Mouse (Mus musculus): ENCODE data around the gene Thy1.

Thy1 gene

DNA sequence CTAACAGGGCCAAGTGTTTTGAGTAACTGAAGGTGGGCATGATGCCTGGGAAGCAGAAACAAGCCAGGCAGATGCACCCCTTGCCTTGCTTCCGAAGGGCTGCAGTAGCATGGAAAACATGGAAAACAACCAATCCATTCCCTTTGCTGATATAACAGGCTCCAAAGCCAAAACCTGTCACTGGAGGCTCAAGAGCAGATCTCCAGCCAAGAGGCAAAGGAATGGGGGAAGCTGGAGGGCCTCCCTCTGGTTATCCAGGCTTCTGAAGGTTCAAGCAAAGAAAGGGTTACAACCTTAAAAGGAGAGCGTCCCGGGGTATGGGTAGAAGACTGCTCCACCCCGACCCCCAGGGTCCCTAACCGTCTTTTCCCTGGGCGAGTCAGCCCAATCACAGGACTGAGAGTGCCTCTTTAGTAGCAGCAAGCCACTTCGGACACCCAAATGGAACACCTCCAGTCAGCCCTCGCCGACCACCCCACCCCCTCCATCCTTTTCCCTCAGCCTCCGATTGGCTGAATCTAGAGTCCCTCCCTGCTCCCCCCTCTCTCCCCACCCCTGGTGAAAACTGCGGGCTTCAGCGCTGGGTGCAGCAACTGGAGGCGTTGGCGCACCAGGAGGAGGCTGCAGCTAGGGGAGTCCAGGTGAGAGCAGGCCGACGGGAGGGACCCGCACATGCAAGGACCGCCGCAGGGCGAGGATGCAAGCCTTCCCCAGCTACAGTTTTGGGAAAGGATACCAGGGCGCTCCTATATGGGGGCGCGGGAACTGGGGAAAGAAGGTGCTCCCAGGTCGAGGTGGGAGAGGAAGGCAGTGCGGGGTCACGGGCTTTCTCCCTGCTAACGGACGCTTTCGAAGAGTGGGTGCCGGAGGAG is at the start of gene Thy1:
Gene Thy1, plus strand, starts transcription at position 549 of the 872 bp plus-strand sequence.
- DNase-seq (ENCODE audit: low read depth, low spot score): peak; percentile 75

DNA sequence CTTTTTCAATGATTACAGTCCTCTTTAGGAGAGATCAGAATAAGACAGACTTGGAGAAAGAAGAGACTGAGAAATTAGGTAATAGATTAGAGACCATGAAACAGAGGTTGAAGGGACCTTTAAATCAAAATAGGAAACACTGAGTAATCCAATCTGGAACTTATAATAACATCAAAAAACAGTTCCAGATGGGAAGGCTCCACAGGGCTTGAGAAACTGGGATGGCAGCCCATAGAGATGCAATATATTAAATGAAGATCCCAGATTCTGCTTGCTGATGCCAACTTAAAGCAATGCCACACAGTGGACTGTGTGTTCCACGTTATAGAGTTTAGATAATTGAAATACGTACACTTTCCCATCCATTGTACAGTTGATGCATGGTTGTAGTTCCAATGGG is 45.5 kb upstream of the Thy1 start:
- DNase-seq (ENCODE audit: low read depth, low spot score): no peak

DNA sequence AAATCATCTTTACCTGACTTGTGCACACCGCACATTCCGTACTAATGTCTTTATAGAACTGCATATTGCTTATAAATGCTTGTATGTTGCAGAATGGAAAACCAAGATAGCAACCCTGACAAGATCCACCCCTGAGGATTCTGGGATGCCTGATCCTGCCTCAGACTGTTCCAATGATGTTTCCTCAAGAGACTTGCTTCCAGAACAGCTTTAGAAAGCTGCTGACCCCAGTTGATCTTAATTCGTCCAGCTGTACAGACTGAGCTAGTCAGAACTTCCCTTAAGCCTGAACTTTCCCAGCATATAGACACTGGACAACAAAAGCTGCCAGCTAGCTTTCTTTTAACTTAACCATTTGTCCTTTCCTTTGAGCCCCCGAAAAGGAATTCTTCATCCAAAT is 44.3 kb upstream of the Thy1 start:
- no peak for DNase-seq (ENCODE audit: low read depth, low spot score)

DNA sequence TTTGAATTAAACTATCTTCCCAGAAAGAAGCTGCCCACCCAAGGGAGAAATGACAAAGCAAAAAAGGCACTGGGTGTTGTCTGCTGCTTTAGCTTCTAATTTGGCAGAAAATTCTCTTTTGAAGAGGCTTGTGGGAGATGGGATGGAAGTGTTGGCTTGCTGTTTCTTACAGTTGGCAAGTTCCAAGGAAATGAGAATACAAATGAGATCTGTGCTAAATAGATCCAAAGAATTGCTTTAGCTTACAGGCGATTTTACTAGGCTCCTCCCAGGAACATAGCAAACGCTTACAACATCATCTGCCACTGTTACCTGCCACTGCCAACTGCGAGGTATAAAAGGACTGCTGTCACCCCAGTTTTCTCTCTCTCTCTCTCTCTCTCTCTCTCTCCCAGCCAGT is 38.8 kb upstream of the Thy1 start:
- DNase-seq (ENCODE audit: low read depth, low spot score): no peak

GRCm38 (mm10) chr9:44005305-44005704 is 37.9 kb upstream of the Thy1 start:
- DNase-seq (ENCODE audit: low read depth, low spot score): no peak

DNA sequence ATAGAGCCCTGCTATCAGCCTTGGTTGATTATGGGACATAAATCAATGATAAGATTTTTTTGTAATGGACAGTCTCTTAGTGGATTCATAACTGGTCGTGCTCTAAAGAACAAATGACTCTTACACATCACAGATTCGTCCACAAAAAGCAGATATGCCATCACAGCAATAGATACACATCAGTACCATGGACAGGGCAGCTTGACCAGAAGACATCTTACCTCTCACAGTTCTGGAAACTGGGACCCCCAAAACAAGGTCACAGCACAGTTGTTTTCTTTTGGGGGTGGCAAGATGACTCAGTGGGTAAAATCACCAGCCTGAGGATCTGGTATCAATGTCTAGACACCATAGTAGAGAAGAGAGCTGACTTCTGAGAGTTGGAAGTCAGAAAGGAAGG is 35.9 kb upstream of the Thy1 start:
- DNase-seq (ENCODE audit: low read depth, low spot score): no peak

GRCm38 (mm10) chr9:44007991-44008390 is 35.2 kb upstream of the Thy1 start:
- DNase-seq (ENCODE audit: low read depth, low spot score): no peak

DNA sequence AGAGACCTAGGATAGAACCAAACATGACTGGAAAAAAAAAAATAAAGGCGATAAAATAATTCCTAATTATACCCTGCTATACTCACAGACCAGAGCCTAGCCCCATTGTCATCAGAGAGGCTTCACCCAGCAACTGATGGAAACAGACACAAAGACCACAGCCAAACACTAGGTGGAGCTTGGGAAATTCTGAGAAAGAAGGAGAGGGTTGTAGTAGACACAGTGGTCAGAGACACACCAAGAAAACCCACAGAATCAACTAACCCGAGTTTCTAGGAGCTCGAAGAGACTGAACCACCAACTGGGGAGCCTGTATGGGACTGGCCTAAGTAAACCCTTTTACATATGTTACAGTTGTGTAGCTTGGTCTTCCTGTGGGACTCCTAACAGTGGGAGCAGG is 32.3 kb upstream of the Thy1 start:
- peak; percentile 44 for DNase-seq (ENCODE audit: low read depth, low spot score)

DNA sequence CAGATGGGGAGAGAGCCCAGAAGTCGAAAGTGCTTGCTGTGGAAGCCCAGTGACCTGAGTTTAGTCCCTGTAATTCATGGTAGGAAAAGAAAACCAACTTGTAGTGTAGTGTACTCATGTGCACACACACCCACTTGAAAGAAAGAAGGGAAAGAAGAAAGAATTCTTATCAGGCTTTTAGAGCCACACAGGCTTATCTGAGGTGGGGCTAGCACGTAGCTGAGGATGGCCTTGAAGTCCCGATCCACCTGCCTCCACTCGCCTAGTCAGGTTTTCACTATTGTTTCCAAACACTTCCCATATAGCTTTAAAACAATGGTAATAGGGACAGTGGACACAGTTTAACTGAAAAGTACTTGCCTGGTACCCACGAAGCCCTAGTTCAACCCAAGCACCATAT is 31.5 kb upstream of the Thy1 start:
- DNase-seq (ENCODE audit: low read depth, low spot score): no peak

GRCm38 (mm10) chr9:44012164-44012563 is 31.0 kb upstream of the Thy1 start:
- DNase-seq (ENCODE audit: low read depth, low spot score): no peak

GRCm38 (mm10) chr9:44012761-44013301 is 30.4 kb upstream of the Thy1 start:
- DNase-seq (ENCODE audit: low read depth, low spot score): peak; percentile 59

- DNase-seq (ENCODE audit: low read depth, low spot score): peak; percentile 53
Observed at GRCm38 (mm10) chr9:44013781-44014180, 29.4 kb upstream of the Thy1 start.

DNA sequence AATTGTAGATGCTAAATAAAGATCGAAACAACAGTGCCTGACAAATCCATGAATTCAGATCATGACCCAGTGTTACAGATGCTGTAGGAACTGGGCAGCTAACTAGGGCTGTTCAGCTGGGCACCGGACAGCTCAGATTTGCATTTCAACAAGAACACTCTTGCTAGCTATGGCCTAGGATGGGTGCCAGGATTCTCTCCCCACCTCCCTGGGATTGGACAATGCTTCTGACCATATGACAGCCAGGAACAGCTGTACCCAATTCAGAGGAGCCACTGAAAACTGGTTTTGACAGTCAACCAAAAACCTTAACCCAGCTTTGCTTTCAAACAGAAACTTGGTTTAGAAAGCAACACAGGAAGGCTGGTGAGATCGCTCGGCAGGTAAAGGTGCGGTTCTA is 26.9 kb upstream of the Thy1 start:
- DNase-seq (ENCODE audit: low read depth, low spot score): no peak

DNA sequence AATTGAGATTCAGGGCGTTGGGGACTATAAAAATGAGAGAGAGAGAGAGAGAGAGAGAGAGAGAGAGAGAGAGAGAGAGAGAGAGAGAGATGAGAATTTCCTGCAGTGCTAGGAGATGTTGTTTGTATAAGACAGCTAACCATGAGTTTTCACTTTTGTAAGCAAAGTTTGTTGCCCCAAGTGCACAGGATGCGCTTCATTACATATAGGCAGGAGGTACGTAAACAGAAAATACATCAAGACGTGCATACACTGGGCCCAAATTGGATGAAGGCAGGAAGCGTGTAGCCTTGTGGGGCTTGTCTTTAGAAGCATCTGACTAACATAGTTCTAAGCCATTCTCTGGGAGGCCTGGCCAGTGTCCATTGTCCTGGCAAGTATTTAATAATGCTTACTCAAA is 25.3 kb upstream of the Thy1 start:
- peak; percentile 72 for DNase-seq (ENCODE audit: low read depth, low spot score)

DNA sequence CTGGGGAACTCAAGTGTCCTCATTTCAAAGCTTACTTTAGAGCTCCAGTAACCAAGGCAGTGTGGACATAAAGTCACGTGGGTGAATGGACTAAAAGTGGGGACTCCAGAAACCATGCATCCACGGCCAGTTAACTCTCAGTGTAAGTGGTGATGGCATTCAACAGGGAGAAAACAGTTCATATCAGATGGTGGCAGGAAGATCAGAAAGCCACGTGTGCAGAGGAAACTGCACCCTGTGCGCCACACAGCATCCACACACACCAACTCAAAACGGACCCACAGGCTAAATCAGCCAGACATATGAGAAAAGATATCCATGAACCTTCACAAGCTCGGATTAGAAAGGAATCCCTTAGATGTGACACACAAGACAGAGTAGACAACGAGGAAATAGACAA is 23.2 kb upstream of the Thy1 start:
- DNase-seq (ENCODE audit: low read depth, low spot score): peak; percentile 70

DNA sequence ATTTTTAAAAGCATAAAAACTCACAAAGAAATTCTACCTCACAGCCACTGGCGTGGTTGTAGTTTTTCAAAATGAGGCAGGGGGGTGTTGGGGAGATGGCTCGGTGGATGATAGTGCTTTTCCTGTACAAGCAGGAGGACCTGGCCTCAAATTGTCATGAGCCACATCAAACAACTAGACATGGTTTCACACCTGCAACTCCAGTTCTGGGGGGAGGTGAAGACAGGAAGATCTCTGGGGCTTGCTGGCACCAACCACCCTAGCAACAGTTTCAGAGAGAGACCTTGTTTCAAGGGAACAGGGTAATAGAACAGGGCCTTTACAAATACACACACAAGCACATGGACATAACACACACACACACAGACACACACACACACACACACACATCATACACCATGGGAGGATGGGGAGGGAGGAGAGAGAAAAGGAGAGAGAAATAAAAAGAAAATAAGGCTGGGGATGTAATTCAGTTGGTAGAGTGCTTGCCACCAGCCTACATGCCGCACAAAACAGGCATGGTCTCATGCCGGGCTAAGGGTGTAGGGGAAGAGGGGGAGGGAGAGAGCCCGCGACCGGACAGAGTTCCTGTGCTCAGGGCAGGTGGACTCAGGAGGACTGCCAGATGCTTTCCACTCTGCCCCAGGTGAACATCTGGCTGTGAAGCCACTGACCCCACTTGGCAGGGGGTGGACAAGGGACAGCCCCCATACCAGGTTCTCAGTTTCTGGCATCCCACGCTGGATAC is 20.9 kb upstream of the Thy1 start:
- DNase-seq (ENCODE audit: low read depth, low spot score): peak; percentile 77

- peak; percentile 29 for DNase-seq (ENCODE audit: low read depth, low spot score)
Observed at GRCm38 (mm10) chr9:44024096-44024495, 19.1 kb upstream of the Thy1 start.

- peak; percentile 66 for DNase-seq (ENCODE audit: low read depth, low spot score)
Observed at GRCm38 (mm10) chr9:44029580-44030236, 13.5 kb upstream of the Thy1 start.

DNA sequence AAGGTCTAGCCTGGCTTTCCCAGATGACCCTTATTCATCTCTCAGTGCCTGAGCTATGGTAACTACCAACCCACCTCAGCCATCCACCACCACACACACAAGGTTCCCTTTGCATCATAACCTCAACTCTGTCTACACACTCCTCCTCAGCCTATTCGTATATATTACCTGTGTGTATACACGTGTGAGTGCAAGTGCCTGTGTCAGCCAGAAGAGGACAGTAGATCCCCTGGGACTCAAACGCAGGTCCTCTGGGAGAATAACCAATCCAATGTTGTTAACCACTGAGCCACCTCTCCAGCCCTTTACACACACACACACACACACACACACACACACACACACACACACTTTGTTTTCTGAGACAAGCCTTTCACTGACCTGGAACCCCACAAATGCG is 12.5 kb upstream of the Thy1 start:
- DNase-seq (ENCODE audit: low read depth, low spot score): peak; percentile 42

DNA sequence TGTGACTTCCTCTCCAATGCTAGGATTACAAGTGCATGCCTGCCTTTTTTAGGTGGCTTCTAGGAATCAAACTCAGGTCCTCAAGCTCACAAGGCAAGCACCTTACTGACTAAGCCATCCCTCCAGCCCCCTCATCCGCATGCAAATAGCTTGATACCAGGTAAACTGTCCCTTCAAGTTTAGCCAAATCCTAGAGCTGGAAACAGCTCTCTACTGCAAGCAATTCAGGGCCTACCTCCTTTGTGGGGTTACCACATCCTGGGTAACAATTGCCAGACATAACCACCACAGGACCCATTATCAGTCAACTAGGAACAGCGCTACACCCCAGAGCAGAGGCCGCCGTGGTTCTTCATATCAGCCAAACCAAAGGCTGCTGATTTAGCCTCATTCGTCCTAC is 12.1 kb upstream of the Thy1 start:
- DNase-seq (ENCODE audit: low read depth, low spot score): peak; percentile 83

GRCm38 (mm10) chr9:44031946-44032345 is 11.2 kb upstream of the Thy1 start:
- peak; percentile 42 for DNase-seq (ENCODE audit: low read depth, low spot score)

DNA sequence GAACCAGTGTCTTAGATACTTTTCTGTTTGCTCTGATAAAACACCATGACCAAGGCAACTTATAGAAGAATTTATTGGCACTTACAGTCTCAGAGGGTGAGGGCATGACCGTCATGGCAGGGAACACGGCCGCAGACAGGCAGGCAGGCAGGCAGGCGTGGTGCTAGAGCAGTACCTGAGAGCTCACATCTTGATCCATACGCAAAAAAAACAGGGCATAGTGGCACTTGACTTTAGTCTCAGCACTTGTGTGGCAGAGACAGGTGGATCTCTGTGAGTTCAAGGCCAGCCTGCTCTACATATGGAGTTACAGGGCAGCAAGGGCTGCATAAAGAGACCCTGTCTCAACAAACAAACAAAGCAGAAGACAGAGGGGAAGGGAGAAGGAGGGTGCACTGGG is 9.9 kb upstream of the Thy1 start:
- DNase-seq (ENCODE audit: low read depth, low spot score): no peak
